Mouse (Mus musculus): Measurements from ENCODE around the gene Ggct.

Ggct gene

GRCm38 (mm10) chr6:54992734-54993260, at the start of gene Ggct:
Gene Ggct (minus strand): TSS chr6:54992950.
- DNase-seq (ENCODE audit: low spot score), result peak; percentile 95

DNA sequence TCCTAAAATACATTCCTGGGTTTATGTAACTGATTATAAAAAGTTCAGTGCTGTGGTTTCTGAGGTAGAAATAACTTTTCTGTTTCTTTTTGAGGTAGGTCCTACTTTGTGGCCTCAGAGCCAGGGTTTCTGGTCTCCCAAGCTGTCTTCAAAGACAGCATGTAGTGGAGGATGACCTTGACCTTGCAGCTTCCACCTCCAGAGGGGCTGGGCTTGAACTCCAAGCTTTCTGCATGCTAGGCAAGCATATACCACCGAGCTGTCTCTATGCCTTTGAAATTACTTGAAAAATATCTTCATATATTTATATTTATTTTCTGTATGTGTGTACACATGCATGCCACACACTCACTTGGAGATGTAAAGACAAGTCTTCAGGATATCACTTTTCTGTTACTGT, 47.3 kb upstream of the Ggct start:
- no peak for DNase-seq (ENCODE audit: low spot score)

DNA sequence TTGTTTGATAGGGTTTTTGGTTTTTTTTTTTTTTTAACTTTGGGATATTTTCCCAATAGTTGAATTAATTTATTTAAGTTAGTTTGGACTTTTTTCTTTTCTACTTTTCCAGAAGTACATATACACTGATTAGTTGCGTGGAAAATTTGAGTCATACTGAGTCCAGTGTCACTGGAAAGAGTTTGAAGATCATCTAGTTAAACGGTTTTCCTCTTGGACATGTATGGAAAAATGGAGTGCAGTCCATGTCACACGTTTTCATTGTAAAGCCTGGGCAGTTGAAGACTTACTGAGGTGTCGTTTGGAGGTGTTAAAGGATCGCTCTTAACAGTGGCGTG, 46.7 kb upstream of the Ggct start:
- no peak for DNase-seq (ENCODE audit: low spot score)

- no peak for DNase-seq (ENCODE audit: low spot score)
Observed at GRCm38 (mm10) chr6:55038671-55039445, 46.1 kb upstream of the Ggct start.

- DNase-seq (ENCODE audit: low spot score), result peak; percentile 79
Observed at GRCm38 (mm10) chr6:55037799-55038670, 45.3 kb upstream of the Ggct start, which contains the start of gene Gars. Gene Gars (plus strand): TSS chr6:55038007.

DNA sequence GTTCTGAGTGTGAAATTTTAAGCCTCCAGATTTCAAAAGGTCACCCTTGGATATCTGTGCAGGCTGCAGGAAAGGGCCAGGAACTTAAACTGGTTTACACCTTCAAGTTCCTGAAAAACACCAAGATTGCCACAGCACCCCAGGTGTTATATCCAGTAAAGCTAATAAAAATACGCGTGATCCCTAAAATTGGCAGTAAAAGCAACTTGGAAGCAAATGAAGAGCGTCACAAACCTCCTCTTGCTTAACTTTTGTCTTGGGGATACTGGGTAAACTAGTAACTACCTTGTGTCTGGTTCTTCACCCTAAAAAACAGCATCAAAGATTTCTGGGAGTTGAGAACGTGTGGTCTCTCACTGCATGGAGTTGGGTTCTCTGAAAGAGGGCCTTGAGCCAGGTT, 44.0 kb upstream of the Ggct start:
- no peak for DNase-seq (ENCODE audit: low spot score)

GRCm38 (mm10) chr6:55027642-55028041, 34.9 kb upstream of the Ggct start:
- no peak for DNase-seq (ENCODE audit: low spot score)

GRCm38 (mm10) chr6:55021806-55022205, 29.1 kb upstream of the Ggct start:
- no peak for DNase-seq (ENCODE audit: low spot score)

- no peak for DNase-seq (ENCODE audit: low spot score)
Observed at GRCm38 (mm10) chr6:55018417-55018816, 25.7 kb upstream of the Ggct start.

DNA sequence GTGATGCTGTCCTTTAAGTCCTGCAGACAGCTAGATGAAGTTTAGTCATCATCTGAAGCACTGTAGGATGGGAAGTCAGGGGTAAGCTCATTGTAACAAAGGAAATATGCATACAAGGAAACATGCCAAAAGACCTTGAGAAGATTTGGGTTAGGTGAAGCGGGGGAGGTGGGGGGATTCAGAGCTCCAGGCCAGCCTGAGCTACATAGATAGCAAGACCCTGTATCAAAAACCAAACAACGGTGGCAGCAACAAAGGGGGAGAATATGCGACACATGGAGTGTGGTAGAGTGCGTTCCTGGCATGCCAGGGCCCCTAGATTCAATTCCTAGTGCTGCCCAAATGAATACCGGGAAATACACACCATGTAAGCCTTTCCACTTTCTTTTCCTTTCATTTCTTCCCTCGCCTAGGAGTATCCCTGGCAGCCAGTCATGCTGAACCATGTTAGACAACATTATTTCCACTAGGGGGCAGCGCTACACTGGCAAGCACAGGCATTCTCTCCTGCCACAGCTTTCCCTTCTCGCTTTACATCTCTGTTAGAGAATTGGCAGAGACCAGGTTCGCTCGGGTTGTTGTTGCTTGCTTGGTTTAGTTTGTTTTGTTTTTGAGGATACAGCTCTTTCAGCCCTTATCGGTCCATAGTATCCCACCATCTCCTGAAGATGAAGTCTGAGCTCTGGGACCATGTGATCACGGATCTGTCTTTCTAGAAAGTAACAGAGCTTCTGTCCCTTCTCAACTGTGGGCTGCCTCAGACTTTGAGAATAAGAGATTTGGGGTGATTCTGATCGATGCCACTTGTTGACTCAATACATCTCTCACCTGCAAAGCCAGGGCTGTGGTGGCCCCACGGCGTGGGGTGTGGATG, 24.2 kb upstream of the Ggct start:
- peak; percentile 65 for DNase-seq (ENCODE audit: low spot score)

- peak; percentile 33 for DNase-seq (ENCODE audit: low spot score)
Observed at GRCm38 (mm10) chr6:55016236-55016635, 23.5 kb upstream of the Ggct start.

DNA sequence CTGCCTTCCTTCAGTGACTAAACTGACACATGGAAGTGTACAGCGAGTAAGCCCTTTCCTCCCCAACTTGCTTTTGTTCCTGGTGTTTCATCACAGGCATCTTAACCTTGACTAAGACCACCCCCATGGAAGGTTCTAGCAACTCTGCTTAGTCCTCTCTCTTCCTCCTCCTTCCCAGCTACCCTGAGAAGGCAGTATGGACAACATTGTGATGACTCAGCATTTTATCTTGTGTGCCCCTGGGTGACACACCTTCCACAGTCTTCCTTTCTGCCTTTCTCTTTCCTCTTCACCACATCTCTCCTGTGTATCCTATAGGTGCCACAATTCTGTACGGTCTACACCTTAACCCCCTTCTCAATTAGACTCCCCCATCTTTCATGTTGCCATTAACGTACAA, 21.4 kb upstream of the Ggct start:
- no peak for DNase-seq (ENCODE audit: low spot score)

DNA sequence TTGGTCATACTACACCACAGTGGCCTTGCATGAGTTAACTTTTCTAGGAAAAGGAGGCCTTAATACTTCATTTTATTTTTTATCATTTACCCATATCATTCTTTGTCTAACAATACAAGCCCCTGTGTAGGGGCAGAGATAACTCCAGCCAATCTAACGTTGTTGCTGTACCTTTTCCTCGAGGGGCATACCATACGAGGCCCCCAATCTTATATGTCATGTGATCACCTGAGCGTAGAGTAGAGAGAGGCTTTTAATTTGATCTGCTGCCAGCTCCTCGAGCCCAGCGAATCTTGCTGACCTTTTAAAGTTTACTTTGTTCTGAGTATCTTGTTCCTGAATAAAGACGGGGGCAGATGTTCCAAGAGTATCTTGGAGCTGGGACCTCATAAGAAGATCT, 19.8 kb upstream of the Ggct start:
- no peak for DNase-seq (ENCODE audit: low spot score)

GRCm38 (mm10) chr6:55010330-55011091, 17.8 kb upstream of the Ggct start:
- no peak for DNase-seq (ENCODE audit: low spot score)

GRCm38 (mm10) chr6:55009391-55010230, 16.9 kb upstream of the Ggct start:
- no peak for DNase-seq (ENCODE audit: low spot score)

DNA sequence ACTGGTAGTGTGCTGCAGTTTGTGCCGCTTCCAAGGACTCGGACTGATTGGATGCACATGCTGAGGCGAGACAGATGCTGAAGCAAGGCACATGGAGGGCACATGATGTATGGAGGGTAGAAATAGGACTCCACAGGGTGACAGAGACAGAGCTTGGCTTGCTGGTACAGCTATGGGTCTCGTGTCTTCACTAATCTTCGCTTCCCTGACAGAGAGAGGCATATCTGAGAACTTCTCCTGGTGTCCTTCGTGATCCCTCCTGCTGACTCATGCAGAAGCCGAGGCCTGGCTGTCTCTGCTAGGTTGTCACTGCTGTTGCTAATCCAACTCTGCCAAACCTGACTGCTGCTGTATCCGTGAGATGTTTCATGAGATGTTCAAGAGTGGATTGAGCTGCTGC, 15.7 kb upstream of the Ggct start:
- no peak for DNase-seq (ENCODE audit: low spot score)

GRCm38 (mm10) chr6:55003559-55003958, 10.8 kb upstream of the Ggct start:
- no peak for DNase-seq (ENCODE audit: low spot score)

DNA sequence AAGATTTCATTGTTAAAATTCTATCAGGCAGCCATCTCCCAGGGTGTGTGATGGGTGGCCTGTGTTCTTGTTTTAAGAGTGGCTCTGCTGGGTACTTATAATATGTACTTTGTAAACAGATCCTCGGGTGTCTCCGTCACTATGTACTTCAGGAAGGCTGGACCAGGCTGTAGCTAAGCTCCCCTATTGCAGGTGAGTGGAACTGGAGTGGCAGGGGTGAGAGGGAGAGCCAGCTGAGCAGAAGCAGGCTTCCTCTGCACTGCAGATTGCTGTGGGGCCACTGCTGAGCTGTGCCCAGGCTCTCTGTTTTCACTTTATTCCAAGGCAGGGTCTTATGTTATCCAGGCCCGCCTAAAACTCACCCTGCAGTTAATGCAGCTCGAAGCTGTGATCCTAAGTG, 9.7 kb upstream of the Ggct start:
- no peak for DNase-seq (ENCODE audit: low spot score)

- no peak for DNase-seq (ENCODE audit: low spot score)
Observed at GRCm38 (mm10) chr6:55001320-55001719, 8.6 kb upstream of the Ggct start.

DNA sequence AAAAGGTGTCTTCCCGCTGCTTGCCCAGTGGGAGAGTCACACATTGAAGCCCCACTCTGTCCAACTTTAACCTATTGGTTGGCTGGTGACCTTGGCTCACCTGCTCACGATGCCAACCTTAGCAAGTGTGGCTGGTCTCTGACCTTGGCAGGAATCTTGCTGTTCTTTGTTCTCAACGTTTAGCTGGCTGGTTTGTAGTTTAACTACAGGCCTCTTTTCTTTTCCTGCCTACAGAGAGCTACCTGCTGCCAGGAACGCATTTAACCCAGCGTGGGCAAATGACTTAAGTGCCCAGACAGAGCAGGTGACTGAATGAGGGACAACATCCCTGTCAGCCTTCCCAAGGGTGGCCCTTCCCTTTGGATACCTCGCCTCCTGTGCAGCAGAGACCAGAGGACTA, 5.0 kb upstream of the Ggct start:
- DNase-seq (ENCODE audit: low spot score), result no peak
